Mouse (Mus musculus) forebrain, embryonic 15.5 days (tissue): ENCODE measurements at regions not wholly inside any gene's neighbourhood (a gene's known extent, or its start where the extent isn't known, plus 50 kb on each side); places are given as distances from the start of the nearest gene placed in this dataset.
"Not testable (repeated sequence)": the region's sequence is repeated elsewhere in the genome, so short reads cannot be mapped to it uniquely, and the experiment has no call there.

Source experiments
- ATAC-seq: fragments of 200-750 bp; cut with Nextera tagmentation; replicated peaks from 2 replicates; pipeline ENCODE4 v1.8.0; 2017; ENCODE audit warnings: mild to moderate bottlenecking, moderate TSS enrichment, moderate library complexity
- H3K27ac ChIP-seq: fragments of 300-500 bp; sonication (generic); replicated peaks from 2 replicates; pipeline ENCODE4 v1.5.1; 2015; ENCODE audit warnings: mild to moderate bottlenecking, inconsistent platforms
- H3K27me3 ChIP-seq: fragments of 300-500 bp; sonication (generic); 2 replicates; pipeline ENCODE4 v1.6.1; 2015; ENCODE audit warnings: inconsistent platforms
- H3K36me3 ChIP-seq: fragments of 300-500 bp; sonication (generic); 2 replicates; pipeline ENCODE4 v1.6.1; 2015; ENCODE audit warnings: mild to moderate bottlenecking, inconsistent platforms
- H3K4me1 ChIP-seq: fragments of 300-500 bp; sonication (generic); 2 replicates; pipeline ENCODE4 v1.6.1; 2015; ENCODE audit warnings: inconsistent platforms
- H3K4me2 ChIP-seq: fragments of 300-500 bp; sonication (generic); replicated peaks from 2 replicates; pipeline ENCODE4 v1.6.1; 2015; ENCODE audit warnings: mild to moderate bottlenecking, inconsistent platforms
- H3K4me3 ChIP-seq: fragments of 300-500 bp; sonication (generic); 2 replicates; pipeline ENCODE4 v1.5.1; 2015; ENCODE audit warnings: mild to moderate bottlenecking, inconsistent platforms
- H3K9ac ChIP-seq: fragments of 300-500 bp; sonication (generic); replicated peaks from 2 replicates; pipeline ENCODE4 v1.6.1; 2015; ENCODE audit warnings: mild to moderate bottlenecking, inconsistent platforms
- H3K9me3 ChIP-seq: fragments of 300-500 bp; sonication (generic); 2 replicates; pipeline ENCODE4 v1.6.1; 2016; ENCODE audit warnings: inconsistent platforms
- WGBS: fragments of 180-500 bp; shearing (Covaris S2); methylation state at CpG from one replicate; pipeline ENCODE4 v1.1.7; 2015; ENCODE audit warnings: mixed read lengths; 5-methylcytosine and 5-hydroxymethylcytosine counted together

DNA sequence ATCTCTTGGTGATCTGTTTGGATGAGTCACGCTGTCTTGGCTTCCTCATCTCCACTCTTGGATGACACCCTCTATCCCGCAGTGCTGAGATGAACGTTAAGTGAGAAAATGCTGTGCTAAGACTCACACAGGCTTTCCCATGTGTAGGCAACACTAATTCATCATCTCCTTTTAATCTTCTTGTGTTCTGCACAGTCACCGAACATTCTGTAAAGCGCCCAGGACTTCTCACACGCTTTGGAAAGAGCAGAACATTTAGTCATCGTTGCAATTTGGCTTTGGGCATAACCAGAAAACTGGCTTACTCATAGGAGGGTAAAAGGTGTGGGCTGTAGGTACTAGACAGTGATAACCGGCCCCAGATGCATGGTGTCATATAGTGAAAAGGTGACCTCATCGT, 94.9 kb downstream of the Plppr4 start:
- Histone ChIP-seq H3K36me3 (no peaks in the 10 kb centered on the region), H3K4me2 (no peak overlapping the region), H3K9me3 (no peaks in the 10 kb centered on the region), H3K9ac (no peak overlapping the region), H3K4me3 (no peak overlapping the region), H3K27me3 (no peaks in the 10 kb centered on the region), H3K4me1 (no peaks in the 10 kb centered on the region), H3K27ac (no peak overlapping the region)
- no peak for ATAC-seq
- 88% methylated on average over 9 of the region's 9 CpGs for WGBS

GRCm38 (mm10) chr3:117247833-117248232, 112.8 kb downstream of the Plppr4 start:
- Histone ChIP-seq H3K4me1 (no peaks in the 10 kb centered on the region), H3K4me2 (no peak overlapping the region), H3K27ac (no peak overlapping the region), H3K27me3 (no peaks in the 10 kb centered on the region), H3K9ac (no peak overlapping the region), H3K36me3 (no peaks in the 10 kb centered on the region), H3K9me3 (no peaks in the 10 kb centered on the region), H3K4me3 (no peak overlapping the region)
- no peak for ATAC-seq

DNA sequence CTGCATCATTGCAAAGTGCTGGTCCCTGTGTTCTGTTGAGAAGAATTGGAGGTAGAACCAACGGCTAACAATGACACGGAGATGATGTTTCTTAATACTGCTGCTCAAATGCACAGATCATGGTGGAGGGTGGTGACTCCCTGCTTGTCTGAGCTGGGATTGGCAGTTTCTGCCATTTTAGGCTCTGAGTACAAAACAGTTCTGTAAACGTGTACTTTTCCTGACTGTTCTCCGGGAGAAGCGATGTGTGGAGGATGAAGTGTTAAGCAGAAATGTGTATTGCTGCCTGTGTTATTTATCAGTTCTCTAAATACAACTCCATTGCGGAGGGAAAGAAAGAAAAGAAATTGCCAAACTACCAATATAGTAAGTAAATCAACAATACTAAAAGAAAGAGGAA, 118.9 kb downstream of the Plppr4 start:
- Histone ChIP-seq H3K27ac (no peak overlapping the region), H3K4me3 (no peak overlapping the region), H3K9me3 (no peaks in the 10 kb centered on the region), H3K27me3 (no peaks in the 10 kb centered on the region), H3K4me2 (no peak overlapping the region), H3K9ac (no peak overlapping the region), H3K36me3 (no peaks in the 10 kb centered on the region), H3K4me1 (no peaks in the 10 kb centered on the region)
- 86% methylated on average over 6 of the region's 6 CpGs for WGBS
- no peak for ATAC-seq

GRCm38 (mm10) chr3:117226616-117227015, 134.1 kb downstream of the Plppr4 start:
- Histone ChIP-seq H3K9ac (no peak overlapping the region), H3K4me2 (no peak overlapping the region), H3K36me3 (no peaks in the 10 kb centered on the region), H3K27ac (no peak overlapping the region), H3K4me3 (no peak overlapping the region), H3K27me3 (no peaks in the 10 kb centered on the region), H3K4me1 (no peaks in the 10 kb centered on the region), H3K9me3 (no peaks in the 10 kb centered on the region)
- WGBS: 77% methylated on average over 3 of the region's 3 CpGs
- no peak for ATAC-seq

DNA sequence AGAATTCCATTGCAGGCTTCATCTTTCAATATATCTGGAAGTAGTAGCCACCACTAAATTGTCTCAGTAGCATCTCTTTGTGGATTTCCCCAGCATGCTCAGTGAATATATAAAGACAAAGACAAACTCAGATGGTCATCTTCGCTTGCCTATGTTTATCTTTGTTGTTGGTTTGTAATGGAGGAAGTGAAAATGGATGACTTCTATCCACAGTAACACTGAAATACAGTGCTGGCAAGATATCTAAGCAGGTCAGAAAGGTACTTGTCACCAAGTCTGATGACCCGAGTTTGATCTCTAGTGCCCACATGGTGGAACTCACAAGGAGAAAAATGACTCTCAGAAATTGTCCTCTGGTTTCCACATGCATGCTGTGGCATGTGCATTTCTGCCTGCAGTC, 135.6 kb downstream of the Plppr4 start:
- Histone ChIP-seq H3K9me3 (no peaks in the 10 kb centered on the region), H3K4me3 (no peak overlapping the region), H3K36me3 (no peaks in the 10 kb centered on the region), H3K27ac (no peak overlapping the region), H3K4me2 (no peak overlapping the region), H3K4me1 (no peaks in the 10 kb centered on the region), H3K27me3 (no peaks in the 10 kb centered on the region), H3K9ac (no peak overlapping the region)
- ATAC-seq: no peak
- WGBS: 86% methylated on average over 2 of the region's 2 CpGs

DNA sequence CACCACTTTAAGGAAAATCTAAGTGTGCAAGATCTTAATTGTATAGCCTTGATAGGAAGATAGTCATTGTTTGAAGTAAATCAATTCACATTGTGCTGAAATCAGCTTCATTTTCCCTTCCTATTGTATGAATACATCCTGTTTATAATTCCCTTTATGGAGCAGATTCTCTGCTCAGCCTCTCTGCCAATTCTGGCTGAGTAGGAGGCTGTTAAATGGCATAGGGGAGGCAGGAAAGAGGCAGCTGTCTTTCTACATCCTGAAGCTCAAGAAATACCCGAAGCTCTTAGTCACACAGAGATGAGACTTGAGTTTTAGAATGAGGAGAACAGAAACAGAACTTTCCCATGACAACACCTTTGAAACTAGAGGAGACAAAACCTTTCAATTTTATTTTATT, 142.7 kb downstream of the Plppr4 start:
- Histone ChIP-seq H3K4me2 (no peak overlapping the region), H3K27me3 (no peaks in the 10 kb centered on the region), H3K27ac (no peak overlapping the region), H3K36me3 (no peaks in the 10 kb centered on the region), H3K9ac (no peak overlapping the region), H3K4me3 (no peak overlapping the region), H3K9me3 (no peaks in the 10 kb centered on the region), H3K4me1 (no peaks in the 10 kb centered on the region)
- no peak for ATAC-seq
- WGBS: 41% methylated on average over 1 of the region's 1 CpGs

- no peak overlapping the region for H3K27ac ChIP-seq
- no peaks in the 10 kb centered on the region for H3K9me3 ChIP-seq
- no peak for ATAC-seq
- no peak overlapping the region for H3K4me2 ChIP-seq
- 79% methylated on average over 1 of the region's 1 CpGs for WGBS
- no peaks in the 10 kb centered on the region for H3K27me3 ChIP-seq
- no peak overlapping the region for H3K9ac ChIP-seq
- no peaks in the 10 kb centered on the region for H3K4me1 ChIP-seq
- H3K36me3 ChIP-seq: no peaks in the 10 kb centered on the region
- no peak overlapping the region for H3K4me3 ChIP-seq
Observed at GRCm38 (mm10) chr3:117191903-117192302, 168.8 kb downstream of the Plppr4 start.

DNA sequence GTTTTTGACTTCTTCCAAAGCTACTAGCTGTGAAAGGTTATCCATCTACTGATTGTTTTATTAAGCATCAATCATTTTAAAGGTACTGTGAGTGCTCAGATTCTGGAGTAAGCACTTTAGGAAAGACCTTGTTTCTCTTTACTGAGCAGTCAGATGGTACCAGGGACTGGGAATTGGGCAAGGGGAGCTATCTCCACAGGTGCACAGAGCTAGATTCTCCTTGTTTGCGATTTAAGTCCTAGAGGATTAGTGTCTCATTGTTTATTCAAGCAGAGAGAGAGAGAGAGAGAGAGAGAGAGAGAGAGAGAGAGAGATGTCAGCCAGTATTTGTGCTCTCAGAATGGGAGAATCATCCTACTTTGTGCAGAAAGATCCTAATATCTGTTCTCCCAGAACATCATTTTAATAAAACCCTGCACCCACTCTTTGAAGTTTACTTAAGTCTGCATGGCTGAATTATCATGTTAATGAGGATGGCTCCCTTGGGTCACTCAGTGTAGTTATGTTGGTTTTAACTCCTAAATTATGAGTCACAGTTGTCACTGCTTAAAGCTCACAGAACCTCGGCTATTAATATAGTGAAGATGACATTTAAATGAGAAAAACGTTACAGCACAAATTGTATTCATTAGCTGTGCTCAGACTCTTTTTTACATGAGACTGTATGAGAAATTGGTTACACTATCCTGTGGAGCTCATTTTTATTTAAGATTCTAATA, 171.7 kb downstream of the Plppr4 start:
- H3K9ac ChIP-seq: no peak overlapping the region
- peak; percentile 51; the same call in 1 of the 2 replicates for ATAC-seq
- H3K4me3 ChIP-seq: no peak overlapping the region
- no peaks in the 10 kb centered on the region for H3K4me1 ChIP-seq
- 45% methylated on average over 3 of the region's 3 CpGs for WGBS
- no peak overlapping the region for H3K27ac ChIP-seq
- no peaks in the 10 kb centered on the region for H3K36me3 ChIP-seq
- no peak overlapping the region for H3K4me2 ChIP-seq
- H3K9me3 ChIP-seq: no peaks in the 10 kb centered on the region
- no peaks in the 10 kb centered on the region for H3K27me3 ChIP-seq

DNA sequence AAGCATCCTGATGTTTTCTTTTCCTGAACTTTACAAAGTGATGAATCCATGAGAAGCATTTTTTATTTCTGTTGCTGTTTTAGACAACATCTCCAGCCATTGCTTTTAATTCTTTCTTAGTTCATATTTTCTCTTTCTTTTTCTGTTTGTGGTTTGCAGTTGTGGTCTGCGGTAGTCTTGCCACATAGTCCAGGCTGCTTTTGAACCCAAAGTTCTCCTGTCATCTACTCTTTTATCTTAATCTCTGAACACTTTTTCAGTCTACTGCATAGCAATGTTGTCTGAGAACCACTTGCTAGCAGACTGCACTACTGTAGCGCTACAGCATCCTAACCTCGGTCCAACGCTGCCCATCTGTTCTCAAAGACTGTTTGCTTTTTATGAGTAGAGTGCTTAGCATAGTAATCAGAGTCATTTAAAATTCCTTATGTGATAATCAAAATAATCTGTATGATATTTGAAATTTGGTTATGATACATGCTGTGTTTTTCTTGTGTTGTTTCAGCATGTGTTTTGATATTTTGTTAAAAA, 177.0 kb downstream of the Plppr4 start:
- ATAC-seq: no peak
- H3K4me2 ChIP-seq: no peak overlapping the region
- 81% methylated on average over 4 of the region's 4 CpGs for WGBS
- no peaks in the 10 kb centered on the region for H3K36me3 ChIP-seq
- H3K9ac ChIP-seq: no peak overlapping the region
- no peaks in the 10 kb centered on the region for H3K9me3 ChIP-seq
- H3K27me3 ChIP-seq: no peaks in the 10 kb centered on the region
- no peak overlapping the region for H3K4me3 ChIP-seq
- no peak overlapping the region for H3K27ac ChIP-seq
- H3K4me1 ChIP-seq: no peaks in the 10 kb centered on the region

- Histone ChIP-seq H3K9me3 (no peaks in the 10 kb centered on the region), H3K36me3 (no peaks in the 10 kb centered on the region), H3K27me3 (no peaks in the 10 kb centered on the region), H3K4me3 (no peak overlapping the region), H3K27ac (no peak overlapping the region), H3K4me1 (no peaks in the 10 kb centered on the region), H3K9ac (no peak overlapping the region), H3K4me2 (no peak overlapping the region)
- no peak for ATAC-seq
- 70% methylated on average over 2 of the region's 2 CpGs for WGBS
Observed at GRCm38 (mm10) chr3:117169740-117170139, 190.9 kb downstream of the Plppr4 start.

- Histone ChIP-seq H3K27me3 (no peaks in the 10 kb centered on the region), H3K27ac (no peak overlapping the region), H3K4me3 (no peak overlapping the region), H3K9ac (no peak overlapping the region), H3K9me3 (no peaks in the 10 kb centered on the region), H3K4me1 (0 out of 2 replicates have a peak, but pooled peaks cover 2% of the 10 kb centered on the region), H3K4me2 (no peak overlapping the region), H3K36me3 (no peaks in the 10 kb centered on the region)
- WGBS: 19% methylated on average over 1 of the region's 1 CpGs
- no peak for ATAC-seq
Observed at GRCm38 (mm10) chr3:117163046-117163445, 194.3 kb upstream of the Palmd start.

DNA sequence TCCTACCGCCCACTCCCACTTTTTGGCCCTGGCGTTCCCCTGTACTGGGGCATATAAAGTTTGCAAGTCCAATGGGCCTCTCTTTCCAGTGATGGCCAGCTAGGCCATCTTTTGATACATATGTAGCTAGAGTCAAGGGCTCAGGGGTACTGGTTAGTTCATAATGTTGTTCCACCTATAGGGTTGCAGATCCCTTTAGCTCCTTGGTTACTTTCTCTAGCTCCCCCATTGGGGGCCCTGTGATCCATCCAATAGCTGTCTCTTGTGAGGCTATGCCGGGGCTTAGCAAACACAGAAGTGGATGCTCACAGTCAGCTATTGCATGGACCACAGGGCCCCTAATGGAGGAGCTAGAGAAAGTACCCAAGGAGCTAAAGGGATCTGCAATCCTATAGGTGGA, 191.9 kb upstream of the Palmd start:
- WGBS: 95% methylated on average over 3 of the region's 3 CpGs

GRCm38 (mm10) chr3:117155274-117155673, 186.5 kb upstream of the Palmd start:
- Histone ChIP-seq H3K4me2 (no peak overlapping the region), H3K36me3 (no peaks in the 10 kb centered on the region), H3K27me3 (no peaks in the 10 kb centered on the region), H3K9ac (no peak overlapping the region), H3K27ac (no peak overlapping the region), H3K4me1 (peaks cover 5% of the 10 kb centered on the region), H3K9me3 (no peaks in the 10 kb centered on the region), H3K4me3 (no peak overlapping the region)
- ATAC-seq: no peak; the same call in 1 of the 2 replicates
- 88% methylated on average over 6 of the region's 6 CpGs for WGBS

More for the DNA sequence above, 191.9 kb upstream of the Palmd start:
- H3K4me2 ChIP-seq, H3K4me1 ChIP-seq, H3K4me3 ChIP-seq, H3K27me3 ChIP-seq, H3K36me3 ChIP-seq, H3K9ac ChIP-seq, ATAC-seq, H3K9me3 ChIP-seq, H3K27ac ChIP-seq: not testable (repeated sequence)
